Mouse (Mus musculus): ENCODE data around the gene Gas7.

Gene Gas7

GRCm38 (mm10) chr11:67454874-67455526 lies at the start of gene Gas7:
Gas7 (plus strand) TSS chr11:67455437.
- peak in 1 of 2 experiments; percentile 3 for DNase-seq (ENCODE audit: low spot score in 2 of 2)

- DNase-seq (ENCODE audit: low spot score in 2 of 2), result no peak
Observed at GRCm38 (mm10) chr11:67414346-67414940, 40.8 kb upstream of the Gas7 start.

- DNase-seq (ENCODE audit: low spot score in 2 of 2), result no peak
Observed at GRCm38 (mm10) chr11:67423575-67423974, 31.7 kb upstream of the Gas7 start.

GRCm38 (mm10) chr11:67428196-67428595 lies 27.0 kb upstream of the Gas7 start:
- DNase-seq (ENCODE audit: low spot score in 2 of 2), result peak in 1 of 2 experiments; percentile 10

GRCm38 (mm10) chr11:67429836-67430235 lies 25.4 kb upstream of the Gas7 start:
- no peak for DNase-seq (ENCODE audit: low spot score in 2 of 2)

- DNase-seq (ENCODE audit: low spot score in 2 of 2), result no peak
Observed at GRCm38 (mm10) chr11:67431116-67431645, 24.1 kb upstream of the Gas7 start.

- no peak for DNase-seq (ENCODE audit: low spot score in 2 of 2)
Observed at GRCm38 (mm10) chr11:67431864-67432263, 23.4 kb upstream of the Gas7 start.

- no peak for DNase-seq (ENCODE audit: low spot score in 2 of 2)
Observed at GRCm38 (mm10) chr11:67433763-67434162, 21.5 kb upstream of the Gas7 start.

GRCm38 (mm10) chr11:67438746-67439145 lies 16.5 kb upstream of the Gas7 start:
- no peak for DNase-seq (ENCODE audit: low spot score in 2 of 2)

GRCm38 (mm10) chr11:67445058-67445825 lies 10.0 kb upstream of the Gas7 start:
- no peak for DNase-seq (ENCODE audit: low spot score in 2 of 2)

GRCm38 (mm10) chr11:67451525-67451924 lies 3.7 kb upstream of the Gas7 start:
- no peak for DNase-seq (ENCODE audit: low spot score in 2 of 2)

GRCm38 (mm10) chr11:67455527-67455981 lies 317 bp downstream of the Gas7 start:
- peak in 1 of 2 experiments; percentile 3 for DNase-seq (ENCODE audit: low spot score in 2 of 2)

- no peak for DNase-seq (ENCODE audit: low spot score in 2 of 2)
Observed at GRCm38 (mm10) chr11:67456029-67456428, 792 bp downstream of the Gas7 start.

GRCm38 (mm10) chr11:67458171-67458570 lies 2.9 kb downstream of the Gas7 start:
- DNase-seq (ENCODE audit: low spot score in 2 of 2), result no peak

- no peak for DNase-seq (ENCODE audit: low spot score in 2 of 2)
Observed at GRCm38 (mm10) chr11:67467132-67467531, 11.9 kb downstream of the Gas7 start.

- DNase-seq (ENCODE audit: low spot score in 2 of 2), result no peak
Observed at GRCm38 (mm10) chr11:67468846-67469245, 13.6 kb downstream of the Gas7 start.

GRCm38 (mm10) chr11:67474590-67474989 lies 19.4 kb downstream of the Gas7 start:
- DNase-seq (ENCODE audit: low spot score in 2 of 2), result no peak

GRCm38 (mm10) chr11:67479534-67479933 lies 24.3 kb downstream of the Gas7 start:
- no peak for DNase-seq (ENCODE audit: low spot score in 2 of 2)

GRCm38 (mm10) chr11:67480204-67480956 lies 25.1 kb downstream of the Gas7 start:
- no peak for DNase-seq (ENCODE audit: low spot score in 2 of 2)

GRCm38 (mm10) chr11:67481691-67482090 lies 26.5 kb downstream of the Gas7 start:
- DNase-seq (ENCODE audit: low spot score in 2 of 2), result no peak

- DNase-seq (ENCODE audit: low spot score in 2 of 2), result no peak
Observed at GRCm38 (mm10) chr11:67482217-67482760, 27.1 kb downstream of the Gas7 start.

All from thymus, postnatal 10 days (tissue).